Mouse (Mus musculus): ENCODE results near the gene Il17ra. TPM values are rescaled to one million over a fixed set of nuclear protein-coding genes. Genes with fewer than 3 reads are reported as not detected.

Gene Il17ra
- polyA plus RNA-seq, 1 experiment from 2014 or later: 7.2 TPM

DNA sequence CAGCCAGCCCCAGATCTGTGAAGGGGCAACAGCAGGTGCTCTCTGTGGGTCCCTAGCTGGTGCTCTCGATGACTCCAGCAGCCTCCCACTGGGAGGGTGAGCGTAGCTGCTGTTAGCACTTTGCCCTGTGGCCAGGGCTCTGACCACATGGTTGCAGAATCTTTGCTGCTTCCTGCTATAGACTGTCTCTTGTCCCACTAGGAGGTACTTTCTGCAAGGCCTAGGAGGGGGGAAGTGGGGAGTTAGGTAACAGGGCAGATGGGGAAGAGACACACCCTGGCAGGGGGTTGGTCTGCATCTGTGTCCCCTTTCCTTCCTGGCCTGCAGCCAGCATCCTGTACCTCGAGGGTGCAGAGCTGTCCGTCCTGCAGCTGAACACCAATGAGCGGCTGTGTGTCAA, 10.4 kb downstream of the Il17ra start:
- Histone ChIP-seq H3K27me3 (replicated peaks) (no peaks in the 10 kb centered on the region), H3K9me3 (no peaks in the 10 kb centered on the region), H3K27ac (no peak overlapping the region), H3K9ac (no peak overlapping the region), H3K4me2 (no peak overlapping the region), H3K4me3 (replicated peaks) (no peak overlapping the region), H3K4me1 (no peaks in the 10 kb centered on the region), H3K36me3 (no peaks in the 10 kb centered on the region)
- 43% methylated on average over 5 of the region's 5 CpGs for WGBS
- no peak for ATAC-seq (ENCODE audit: insufficient read depth, low FRiP score, low read depth)

DNA sequence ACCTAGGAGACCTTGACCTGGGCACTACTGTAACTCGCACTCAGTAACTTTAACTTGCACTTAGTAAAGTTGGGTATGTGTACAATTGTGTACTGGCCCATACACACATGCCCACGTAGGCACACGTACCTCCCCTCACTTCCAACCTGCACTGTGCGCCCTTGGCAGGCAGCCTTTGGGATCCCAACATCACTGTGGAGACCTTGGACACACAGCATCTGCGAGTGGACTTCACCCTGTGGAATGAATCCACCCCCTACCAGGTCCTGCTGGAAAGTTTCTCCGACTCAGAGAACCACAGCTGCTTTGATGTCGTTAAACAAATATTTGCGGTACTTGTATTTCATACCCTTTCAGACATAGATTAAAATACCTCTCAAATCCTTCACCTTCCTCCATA, 12.2 kb downstream of the Il17ra start:
- Histone ChIP-seq H3K4me3 (replicated peaks) (no peak overlapping the region), H3K9me3 (no peaks in the 10 kb centered on the region), H3K27me3 (replicated peaks) (no peaks in the 10 kb centered on the region), H3K4me1 (no peaks in the 10 kb centered on the region), H3K36me3 (no peaks in the 10 kb centered on the region), H3K27ac (no peak overlapping the region), H3K4me2 (no peak overlapping the region), H3K9ac (no peak overlapping the region)
- WGBS: 66% methylated on average over 8 of the region's 8 CpGs
- ATAC-seq (ENCODE audit: insufficient read depth, low FRiP score, low read depth): peak; percentile 76

DNA sequence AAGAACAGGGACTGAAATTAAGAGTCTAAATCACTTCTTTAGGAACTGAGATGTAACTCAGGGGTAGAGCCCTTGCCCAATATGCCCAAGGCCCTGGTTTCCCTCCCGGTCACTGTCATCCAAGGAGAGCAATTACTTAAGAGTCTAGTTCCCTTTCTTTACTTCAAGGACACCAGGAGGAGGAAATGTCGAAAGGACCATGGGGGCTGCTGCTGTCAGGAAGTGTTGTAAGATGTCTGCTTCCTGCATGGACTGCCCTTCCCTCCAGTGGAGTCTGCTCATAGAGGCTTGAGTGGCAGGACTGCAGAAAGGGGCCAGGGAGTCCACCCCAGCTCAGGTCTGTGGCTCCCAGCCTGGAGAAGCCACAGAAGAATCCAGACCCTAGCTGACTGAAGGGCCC, 16.3 kb downstream of the Il17ra start:
- ATAC-seq (ENCODE audit: insufficient read depth, low FRiP score, low read depth): no peak
- no peak overlapping the region for H3K9ac ChIP-seq
- 0 out of 2 replicates have a peak, but pooled peaks cover 4% of the 10 kb centered on the region for H3K36me3 ChIP-seq
- H3K4me2 ChIP-seq: no peak overlapping the region
- no peaks in the 10 kb centered on the region for H3K9me3 ChIP-seq
- no peak overlapping the region for H3K27ac ChIP-seq
- 80% methylated on average over 2 of the region's 2 CpGs for WGBS
- H3K4me1 ChIP-seq: no peaks in the 10 kb centered on the region
- H3K27me3 ChIP-seq (replicated peaks): no peaks in the 10 kb centered on the region
- no peak overlapping the region for H3K4me3 ChIP-seq (replicated peaks)

DNA sequence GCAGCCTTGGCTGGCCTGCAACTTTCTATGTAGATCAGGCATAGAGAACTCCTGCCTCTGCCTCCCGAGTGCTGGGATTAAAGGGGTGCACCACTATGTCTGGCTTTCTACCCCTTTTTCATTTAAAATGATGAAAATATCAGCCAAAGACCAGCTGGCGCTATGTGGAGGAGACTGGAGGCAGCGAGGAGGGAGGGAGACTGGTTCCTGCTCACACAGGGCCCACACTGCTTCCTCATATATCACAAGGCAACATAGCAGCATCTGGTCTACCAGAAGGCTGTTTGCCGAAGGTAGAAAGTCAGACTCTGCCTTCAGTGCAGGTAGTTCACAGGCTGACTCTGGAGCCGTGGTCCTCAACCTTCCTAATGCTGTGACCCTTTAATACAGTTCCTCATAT, 17.3 kb downstream of the Il17ra start:
- 87% methylated on average over 5 of the region's 5 CpGs for WGBS
- ATAC-seq (ENCODE audit: insufficient read depth, low FRiP score, low read depth): no peak
- H3K9ac ChIP-seq: no peak overlapping the region
- H3K27ac ChIP-seq: no peak overlapping the region
- H3K9me3 ChIP-seq: no peaks in the 10 kb centered on the region
- no peak overlapping the region for H3K4me3 ChIP-seq (replicated peaks)
- no peaks in the 10 kb centered on the region for H3K4me1 ChIP-seq
- no peak overlapping the region for H3K4me2 ChIP-seq
- no peaks in the 10 kb centered on the region for H3K27me3 ChIP-seq (replicated peaks)
- H3K36me3 ChIP-seq: 0 out of 2 replicates have a peak, but pooled peaks cover 4% of the 10 kb centered on the region

DNA sequence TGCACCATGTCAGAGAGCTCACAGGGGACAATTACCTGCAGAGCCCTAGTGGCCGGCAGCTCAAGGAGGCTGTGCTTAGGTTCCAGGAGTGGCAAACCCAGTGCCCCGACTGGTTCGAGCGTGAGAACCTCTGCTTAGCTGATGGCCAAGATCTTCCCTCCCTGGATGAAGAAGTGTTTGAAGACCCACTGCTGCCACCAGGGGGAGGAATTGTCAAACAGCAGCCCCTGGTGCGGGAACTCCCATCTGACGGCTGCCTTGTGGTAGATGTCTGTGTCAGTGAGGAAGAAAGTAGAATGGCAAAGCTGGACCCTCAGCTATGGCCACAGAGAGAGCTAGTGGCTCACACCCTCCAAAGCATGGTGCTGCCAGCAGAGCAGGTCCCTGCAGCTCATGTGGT, 18.5 kb downstream of the Il17ra start:
- WGBS: 92% methylated on average over 6 of the region's 6 CpGs
- no peaks in the 10 kb centered on the region for H3K4me1 ChIP-seq
- no peak overlapping the region for H3K27ac ChIP-seq
- no peaks in the 10 kb centered on the region for H3K27me3 ChIP-seq (replicated peaks)
- H3K9ac ChIP-seq: no peak overlapping the region
- 0 out of 2 replicates have a peak, but pooled peaks cover 4% of the 10 kb centered on the region for H3K36me3 ChIP-seq
- no peak for ATAC-seq (ENCODE audit: insufficient read depth, low FRiP score, low read depth)
- no peak overlapping the region for H3K4me3 ChIP-seq (replicated peaks)
- no peaks in the 10 kb centered on the region for H3K9me3 ChIP-seq
- H3K4me2 ChIP-seq: no peak overlapping the region

DNA sequence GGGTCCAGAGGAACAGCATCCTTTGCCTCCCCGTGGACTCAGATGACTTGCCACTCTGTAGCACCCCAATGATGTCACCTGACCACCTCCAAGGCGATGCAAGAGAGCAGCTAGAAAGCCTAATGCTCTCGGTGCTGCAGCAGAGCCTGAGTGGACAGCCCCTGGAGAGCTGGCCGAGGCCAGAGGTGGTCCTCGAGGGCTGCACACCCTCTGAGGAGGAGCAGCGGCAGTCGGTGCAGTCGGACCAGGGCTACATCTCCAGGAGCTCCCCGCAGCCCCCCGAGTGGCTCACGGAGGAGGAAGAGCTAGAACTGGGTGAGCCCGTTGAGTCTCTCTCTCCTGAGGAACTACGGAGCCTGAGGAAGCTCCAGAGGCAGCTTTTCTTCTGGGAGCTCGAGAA, 19.0 kb downstream of the Il17ra start:
- Histone ChIP-seq H3K4me3 (replicated peaks) (no peak overlapping the region), H3K27ac (no peak overlapping the region), H3K27me3 (replicated peaks) (no peaks in the 10 kb centered on the region), H3K9me3 (no peaks in the 10 kb centered on the region), H3K4me2 (no peak overlapping the region), H3K4me1 (no peaks in the 10 kb centered on the region), H3K9ac (no peak overlapping the region), H3K36me3 (0 out of 2 replicates have a peak, but pooled peaks cover 4% of the 10 kb centered on the region)
- WGBS: 89% methylated on average over 14 of the region's 14 CpGs
- ATAC-seq (ENCODE audit: insufficient read depth, low FRiP score, low read depth): no peak

DNA sequence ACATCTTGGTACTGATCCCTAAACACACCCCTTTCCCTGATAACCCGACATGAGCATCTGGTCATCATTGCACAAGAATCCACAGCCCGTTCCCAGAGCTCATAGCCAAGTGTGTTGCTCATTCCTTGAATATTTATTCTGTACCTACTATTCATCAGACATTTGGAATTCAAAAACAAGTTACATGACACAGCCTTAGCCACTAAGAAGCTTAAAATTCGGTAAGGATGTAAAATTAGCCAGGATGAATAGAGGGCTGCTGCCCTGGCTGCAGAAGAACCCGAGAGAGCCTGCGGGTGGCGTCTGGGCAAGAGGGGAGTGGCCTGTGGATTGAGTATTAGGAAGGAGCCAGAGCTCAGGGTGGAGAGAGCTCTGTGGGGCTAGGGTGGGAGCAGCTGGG, 19.7 kb downstream of the Il17ra start:
- ATAC-seq (ENCODE audit: insufficient read depth, low FRiP score, low read depth): no peak
- H3K27ac ChIP-seq: no peak overlapping the region
- 39% methylated on average over 6 of the region's 6 CpGs for WGBS
- no peaks in the 10 kb centered on the region for H3K27me3 ChIP-seq (replicated peaks)
- no peak overlapping the region for H3K4me3 ChIP-seq (replicated peaks)
- H3K36me3 ChIP-seq: 0 out of 2 replicates have a peak, but pooled peaks cover 4% of the 10 kb centered on the region
- no peak overlapping the region for H3K4me2 ChIP-seq
- H3K9ac ChIP-seq: no peak overlapping the region
- no peaks in the 10 kb centered on the region for H3K4me1 ChIP-seq
- no peaks in the 10 kb centered on the region for H3K9me3 ChIP-seq

DNA sequence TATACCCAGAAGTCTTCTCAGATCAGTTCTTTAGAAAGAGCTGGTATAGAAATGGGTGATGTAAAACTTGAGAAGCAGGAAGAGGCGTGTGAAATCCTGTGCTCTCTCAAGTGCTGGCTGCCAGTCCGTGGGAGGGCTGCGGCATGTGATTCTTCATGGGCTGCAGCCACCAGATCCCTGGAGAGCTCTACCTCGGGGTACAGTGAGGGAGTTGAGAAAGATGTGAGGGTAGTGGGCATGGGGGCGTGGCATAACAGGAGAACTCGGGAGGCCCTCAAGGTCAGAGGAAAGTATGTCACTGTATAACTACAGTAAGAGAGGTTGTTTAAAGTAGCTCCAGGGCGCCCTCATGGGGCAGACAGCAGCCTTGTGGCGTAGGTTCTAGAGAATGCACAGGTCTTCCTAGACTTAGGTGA, 20.2 kb downstream of the Il17ra start:
- no peak for ATAC-seq (ENCODE audit: insufficient read depth, low FRiP score, low read depth)
- Histone ChIP-seq H3K27ac (no peak overlapping the region), H3K4me1 (no peaks in the 10 kb centered on the region), H3K27me3 (replicated peaks) (no peaks in the 10 kb centered on the region), H3K36me3 (0 out of 2 replicates have a peak, but pooled peaks cover 4% of the 10 kb centered on the region), H3K4me2 (no peak overlapping the region), H3K9ac (no peak overlapping the region), H3K9me3 (no peaks in the 10 kb centered on the region), H3K4me3 (replicated peaks) (no peak overlapping the region)
- WGBS: 25% methylated on average over 8 of the region's 8 CpGs

DNA sequence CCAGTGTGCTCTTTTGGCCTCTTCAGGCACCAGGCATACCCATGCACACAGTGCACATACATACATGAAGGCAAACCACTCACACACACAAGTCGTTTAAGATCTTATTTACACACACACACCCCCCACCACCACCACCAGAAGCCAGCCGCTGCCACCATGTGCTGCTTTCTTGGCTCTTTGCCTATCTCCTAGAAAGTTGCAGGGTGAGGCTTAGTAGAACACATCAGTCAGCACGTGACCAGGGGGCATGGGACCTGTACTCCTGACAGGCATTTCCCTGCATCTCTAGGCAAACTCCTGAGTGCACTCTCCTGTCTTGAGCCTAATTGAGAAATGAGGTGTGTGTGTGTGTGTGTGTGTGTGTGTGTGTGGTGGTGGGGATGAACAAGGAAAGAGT, 22.0 kb downstream of the Il17ra start:
- Histone ChIP-seq H3K9ac (no peak overlapping the region), H3K27me3 (replicated peaks) (no peaks in the 10 kb centered on the region), H3K9me3 (no peaks in the 10 kb centered on the region), H3K4me3 (replicated peaks) (no peak overlapping the region), H3K27ac (no peak overlapping the region), H3K4me1 (no peaks in the 10 kb centered on the region), H3K36me3 (0 out of 2 replicates have a peak, but pooled peaks cover 4% of the 10 kb centered on the region), H3K4me2 (no peak overlapping the region)
- 70% methylated on average over 3 of the region's 3 CpGs for WGBS
- 0 out of 2 replicates have a peak, but pooled peaks have one; percentile 27 for ATAC-seq (ENCODE audit: insufficient read depth, low FRiP score, low read depth)

DNA sequence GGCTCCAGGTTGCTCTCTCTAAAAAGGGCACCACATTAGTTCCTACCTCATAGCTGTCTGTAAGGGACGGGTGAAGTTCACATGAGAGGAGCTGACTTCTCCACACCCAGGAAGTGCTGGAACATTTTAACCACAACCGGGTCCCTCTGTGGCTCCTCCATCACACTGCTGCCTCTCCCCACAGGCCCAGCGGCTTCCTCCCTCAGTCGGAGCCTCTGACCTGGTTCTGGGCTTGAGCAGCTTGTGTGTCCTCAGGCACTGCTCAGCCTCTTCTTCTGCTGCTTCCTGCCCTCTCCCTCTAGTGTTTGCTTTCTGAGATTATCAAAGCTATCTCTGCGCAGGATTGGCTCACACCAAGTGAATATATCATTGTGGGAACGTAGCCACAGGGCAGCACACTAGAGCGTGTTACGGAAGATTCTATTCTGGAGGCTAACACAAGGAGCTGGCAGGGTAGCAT, 23.0 kb downstream of the Il17ra start:
- H3K4me3 ChIP-seq (replicated peaks): no peak overlapping the region
- whole genome bisulfite sequencing: 56% methylated on average over 8 of the region's 8 CpGs
- 0 out of 2 replicates have a peak, but pooled peaks cover 1% of the 10 kb centered on the region for H3K36me3 ChIP-seq
- no peak overlapping the region for H3K4me2 ChIP-seq
- no peak overlapping the region for H3K9ac ChIP-seq
- H3K4me1 ChIP-seq: no peaks in the 10 kb centered on the region
- H3K27ac ChIP-seq: no peak overlapping the region
- ATAC-seq (ENCODE audit: insufficient read depth, low FRiP score, low read depth): no peak
- H3K27me3 ChIP-seq (replicated peaks): 0 out of 2 replicates have a peak, but pooled peaks cover 4% of the 10 kb centered on the region
- H3K9me3 ChIP-seq: no peaks in the 10 kb centered on the region

DNA sequence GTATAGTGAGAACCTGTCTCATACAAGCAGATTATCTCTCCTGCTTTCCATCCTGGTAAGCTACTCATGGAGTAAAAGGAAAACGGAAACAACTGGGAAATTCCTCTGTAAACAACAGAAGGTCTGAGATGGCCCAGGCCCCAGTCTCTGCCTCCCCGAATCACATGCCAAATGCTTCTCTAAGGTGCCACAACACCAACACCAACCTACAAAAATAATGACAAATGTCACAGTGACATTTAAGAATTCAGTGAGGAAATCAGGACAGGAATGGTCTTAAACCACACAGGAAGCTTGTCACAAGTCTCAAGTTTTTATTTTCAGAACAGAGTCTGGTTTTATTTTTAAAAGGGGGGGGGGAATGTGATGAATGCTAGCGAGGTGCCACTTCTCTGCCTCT, 25.6 kb downstream of the Il17ra start:
- Histone ChIP-seq H3K27ac (no peak overlapping the region), H3K9me3 (no peaks in the 10 kb centered on the region), H3K4me2 (no peak overlapping the region), H3K27me3 (replicated peaks) (peaks cover 28% of the 10 kb centered on the region), H3K9ac (no peak overlapping the region), H3K36me3 (no peaks in the 10 kb centered on the region), H3K4me3 (replicated peaks) (no peak overlapping the region), H3K4me1 (peaks cover 12% of the 10 kb centered on the region)
- WGBS: 58% methylated on average over 3 of the region's 3 CpGs
- ATAC-seq (ENCODE audit: insufficient read depth, low FRiP score, low read depth): no peak

DNA sequence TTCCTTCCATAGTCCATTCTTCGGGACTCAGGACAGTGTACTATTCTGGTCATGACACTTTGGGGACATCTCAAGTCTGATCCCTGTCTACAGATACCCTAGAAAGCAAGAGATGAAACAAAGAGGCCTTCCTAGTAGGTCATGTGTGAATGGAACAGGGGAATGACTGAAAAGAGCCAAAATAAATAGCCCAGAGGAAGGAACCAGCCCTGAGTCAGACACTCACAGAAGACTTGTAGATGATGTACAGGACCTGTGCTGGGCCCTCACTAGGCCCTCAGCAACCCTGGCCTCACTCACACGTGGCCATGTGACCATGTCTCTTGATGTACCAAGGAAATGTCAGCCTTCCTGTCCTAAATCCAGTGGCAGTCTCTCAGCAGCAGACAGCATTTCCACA, 26.4 kb downstream of the Il17ra start:
- WGBS: 57% methylated on average over 2 of the region's 2 CpGs
- Histone ChIP-seq H3K36me3 (no peaks in the 10 kb centered on the region), H3K4me3 (replicated peaks) (no peak overlapping the region), H3K27me3 (replicated peaks) (peaks cover 28% of the 10 kb centered on the region), H3K9ac (no peak overlapping the region), H3K27ac (no peak overlapping the region), H3K9me3 (no peaks in the 10 kb centered on the region), H3K4me2 (no peak overlapping the region), H3K4me1 (peaks cover 12% of the 10 kb centered on the region)
- no peak for ATAC-seq (ENCODE audit: insufficient read depth, low FRiP score, low read depth)

DNA sequence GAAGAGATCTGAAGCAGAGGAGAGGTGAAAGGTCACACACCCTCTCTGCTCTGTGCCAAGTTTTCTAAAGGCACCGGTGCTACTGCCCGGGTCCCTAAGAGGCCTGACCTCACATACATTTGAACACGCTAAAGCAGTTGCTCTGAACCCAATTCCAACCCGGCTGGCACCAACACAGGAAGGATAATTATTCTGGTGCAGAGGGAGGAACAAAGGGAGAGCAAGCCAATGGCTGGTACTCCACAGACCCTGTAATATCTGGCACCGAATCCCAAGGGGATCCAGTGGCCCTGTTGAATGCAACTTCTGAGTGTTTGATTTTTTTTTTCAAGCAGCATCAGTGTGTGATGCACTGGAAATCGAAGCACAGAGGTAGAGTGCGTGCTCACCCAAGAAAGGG, 28.0 kb downstream of the Il17ra start:
- WGBS: 66% methylated on average over 7 of the region's 7 CpGs
- Histone ChIP-seq H3K4me2 (no peak overlapping the region), H3K27ac (no peak overlapping the region), H3K9ac (no peak overlapping the region), H3K36me3 (no peaks in the 10 kb centered on the region), H3K9me3 (no peaks in the 10 kb centered on the region), H3K4me1 (peaks cover 12% of the 10 kb centered on the region), H3K27me3 (replicated peaks) (peaks cover 31% of the 10 kb centered on the region), H3K4me3 (replicated peaks) (no peak overlapping the region)
- no peak for ATAC-seq (ENCODE audit: insufficient read depth, low FRiP score, low read depth)

All from stomach, embryonic 15.5 days (tissue).